Mouse (Mus musculus) liver, embryonic 13.5 days (tissue): Measurements from ENCODE around the gene Prok1. TPM values are rescaled to one million over a fixed set of nuclear protein-coding genes. Genes with fewer than 3 reads are reported as not detected.

Experiments
- ATAC-seq: fragments of 200-750 bp; cut with Nextera tagmentation; 2 replicates; pipeline ENCODE4 v1.8.0; 2017; ENCODE audit warnings: low read depth, mild to moderate bottlenecking, moderate number of reproducible peaks, moderate library complexity
- DNase-seq: peaks from one replicate; pipeline ENCODE4 v3.0.0; 2022
- H3K27ac ChIP-seq: fragments of 300-500 bp; sonication (generic); 2 replicates; pipeline ENCODE4 v1.5.1; 2015; ENCODE audit warnings: moderate library complexity, mild to moderate bottlenecking, inconsistent platforms
- H3K27me3 ChIP-seq: fragments of 300-500 bp; sonication (generic); 2 replicates; pipeline ENCODE4 v1.6.1; 2015; ENCODE audit warnings: mild to moderate bottlenecking, inconsistent platforms
- H3K36me3 ChIP-seq: fragments of 300-500 bp; sonication (generic); 2 replicates; pipeline ENCODE4 v1.6.1; 2015; ENCODE audit warnings: mild to moderate bottlenecking, inconsistent platforms
- H3K4me1 ChIP-seq: fragments of 300-500 bp; sonication (generic); replicated peaks from 2 replicates; pipeline ENCODE4 v1.6.1; 2015; ENCODE audit warnings: inconsistent platforms
- H3K4me2 ChIP-seq: fragments of 300-500 bp; sonication (generic); 2 replicates; pipeline ENCODE4 v1.6.1; 2015; ENCODE audit warnings: inconsistent platforms, mild to moderate bottlenecking, moderate library complexity
- H3K4me3 ChIP-seq: fragments of 300-500 bp; sonication (generic); replicated peaks from 2 replicates; pipeline ENCODE4 v1.5.1; 2015; ENCODE audit warnings: mild to moderate bottlenecking, inconsistent platforms
- H3K9ac ChIP-seq: fragments of 300-500 bp; sonication (generic); 2 replicates; pipeline ENCODE4 v1.6.1; 2015; ENCODE audit warnings: mild to moderate bottlenecking, inconsistent platforms
- H3K9me3 ChIP-seq: fragments of 300-500 bp; sonication (generic); replicated peaks from 2 replicates; pipeline ENCODE4 v1.6.1; 2016; ENCODE audit warnings: inconsistent platforms
- WGBS: fragments of 180-500 bp; shearing (Covaris S2); methylation state at CpG from one replicate; pipeline ENCODE4 v1.1.7; 2015; ENCODE audit not compliant: insufficient replicate concordance; 5-methylcytosine and 5-hydroxymethylcytosine counted together
- polyA plus RNA-seq: library from polyadenylated mRNA; unstranded; fragments of >200 nt; fragmentation: Nextera tagmentation; extraction: Ambion mirVana; gene quantifications from 2 replicates; pipeline ENCODE4 v1.2.1, GENCODE M21; 2015

Prok1 gene
- not detected in 2 replicates for polyA plus RNA-seq

- Histone ChIP-seq H3K27ac (no peak within 1 kb of the TSS), H3K4me1 (no peaks in the 10 kb centered on the region), H3K36me3 (no peaks in the 10 kb centered on the region), H3K9me3 (no peaks in the 10 kb centered on the region), H3K4me2 (no peak within 1 kb of the TSS), H3K27me3 (no peaks in the 10 kb centered on the region; the same call in 1 of the 2 replicates), H3K4me3 (no peak within 1 kb of the TSS), H3K9ac (no peak within 1 kb of the TSS)
- ATAC-seq (no peak), DNase-seq (no peak)
- WGBS = 74% methylated on average over 9 of the region's 9 CpGs
Measured at GRCm38 (mm10) chr3:107239607-107240006, at the start of gene Prok1. TSS of gene Prok1 (minus strand) at chr3:107239707.

GRCm38 (mm10) chr3:107287346-107287745 is 47.8 kb upstream of the Prok1 start:
- H3K36me3 ChIP-seq = peaks cover 16% of the 10 kb centered on the region
- no peak overlapping the region for H3K9ac ChIP-seq
- H3K9me3 ChIP-seq = no peaks in the 10 kb centered on the region
- ATAC-seq = no peak
- no peak overlapping the region for H3K4me2 ChIP-seq
- H3K27ac ChIP-seq = no peak overlapping the region
- H3K27me3 ChIP-seq = no peaks in the 10 kb centered on the region
- no peak for DNase-seq
- H3K4me1 ChIP-seq = 0 out of 2 replicates have a peak, but pooled peaks cover 9% of the 10 kb centered on the region
- no peak overlapping the region for H3K4me3 ChIP-seq

- Histone ChIP-seq H3K9me3 (no peaks in the 10 kb centered on the region), H3K27ac (no peak overlapping the region), H3K27me3 (no peaks in the 10 kb centered on the region), H3K4me2 (no peak overlapping the region), H3K9ac (no peak overlapping the region), H3K4me3 (no peak overlapping the region), H3K36me3 (peaks cover 24% of the 10 kb centered on the region), H3K4me1 (0 out of 2 replicates have a peak, but pooled peaks cover 5% of the 10 kb centered on the region)
- DNase-seq (no peak), ATAC-seq (no peak)
- 61% methylated on average over 2 of the region's 2 CpGs for WGBS
Measured at GRCm38 (mm10) chr3:107286123-107286522, 46.6 kb upstream of the Prok1 start.

GRCm38 (mm10) chr3:107278479-107279269 is 39.2 kb upstream of the Prok1 start, which contains the start of gene Lamtor5:
TSS of gene Lamtor5 (plus strand) at chr3:107278858.
- H3K4me3 ChIP-seq = peak within 1 kb of the TSS; percentile 89
- 3% methylated on average over 43 of the region's 43 CpGs for WGBS
- no peaks in the 10 kb centered on the region for H3K9me3 ChIP-seq
- ATAC-seq (peak; percentile 86), DNase-seq (peak; percentile 79)
- H3K27me3 ChIP-seq = 0 out of 2 replicates have a peak, but pooled peaks cover 4% of the 10 kb centered on the region
- H3K9ac ChIP-seq = peak within 1 kb of the TSS; percentile 84
- peaks cover 18% of the 10 kb centered on the region for H3K36me3 ChIP-seq
- H3K4me1 ChIP-seq = peaks cover 18% of the 10 kb centered on the region
- peak within 1 kb of the TSS; percentile 77 for H3K4me2 ChIP-seq
- H3K27ac ChIP-seq = no peak within 1 kb of the TSS

GRCm38 (mm10) chr3:107276626-107277025 is 37.1 kb upstream of the Prok1 start:
- Histone ChIP-seq H3K27me3 (0 out of 2 replicates have a peak, but pooled peaks cover 4% of the 10 kb centered on the region), H3K9me3 (no peaks in the 10 kb centered on the region), H3K4me2 (no peak overlapping the region), H3K4me1 (peaks cover 26% of the 10 kb centered on the region), H3K9ac (no peak overlapping the region), H3K36me3 (0 out of 2 replicates have a peak, but pooled peaks cover 2% of the 10 kb centered on the region), H3K4me3 (no peak overlapping the region), H3K27ac (no peak overlapping the region)
- no peak for DNase-seq
- ATAC-seq = no peak
- WGBS = 73% methylated on average over 3 of the region's 3 CpGs

GRCm38 (mm10) chr3:107275996-107276395 is 36.5 kb upstream of the Prok1 start:
- no peaks in the 10 kb centered on the region for H3K36me3 ChIP-seq
- H3K9me3 ChIP-seq = no peaks in the 10 kb centered on the region
- H3K27me3 ChIP-seq = 0 out of 2 replicates have a peak, but pooled peaks cover 4% of the 10 kb centered on the region
- H3K4me3 ChIP-seq = no peak overlapping the region
- H3K9ac ChIP-seq = no peak overlapping the region
- ATAC-seq = no peak
- no peak for DNase-seq
- H3K4me2 ChIP-seq = no peak overlapping the region
- peaks cover 26% of the 10 kb centered on the region for H3K4me1 ChIP-seq
- 53% methylated on average over 4 of the region's 4 CpGs for WGBS
- H3K27ac ChIP-seq = no peak overlapping the region

- Histone ChIP-seq H3K9ac (no peak overlapping the region), H3K27ac (no peak overlapping the region), H3K27me3 (0 out of 2 replicates have a peak, but pooled peaks cover 4% of the 10 kb centered on the region), H3K9me3 (no peaks in the 10 kb centered on the region), H3K4me2 (no peak overlapping the region), H3K4me3 (no peak overlapping the region), H3K4me1 (peaks cover 23% of the 10 kb centered on the region), H3K36me3 (no peaks in the 10 kb centered on the region)
- 54% methylated on average over 5 of the region's 5 CpGs for WGBS
- no peak for ATAC-seq
- DNase-seq = no peak
Measured at GRCm38 (mm10) chr3:107275351-107275750, 35.8 kb upstream of the Prok1 start.

GRCm38 (mm10) chr3:107273820-107274219 is 34.3 kb upstream of the Prok1 start:
- H3K4me2 ChIP-seq = no peak overlapping the region
- no peak overlapping the region for H3K9ac ChIP-seq
- H3K36me3 ChIP-seq = no peaks in the 10 kb centered on the region
- ATAC-seq = peak; percentile 58
- peaks cover 13% of the 10 kb centered on the region for H3K4me1 ChIP-seq
- H3K27me3 ChIP-seq = 0 out of 2 replicates have a peak, but pooled peaks cover 4% of the 10 kb centered on the region
- WGBS = 13% methylated on average over 3 of the region's 3 CpGs
- no peaks in the 10 kb centered on the region for H3K9me3 ChIP-seq
- H3K4me3 ChIP-seq = no peak overlapping the region
- DNase-seq = peak; percentile 26
- H3K27ac ChIP-seq = no peak overlapping the region

GRCm38 (mm10) chr3:107272433-107272832 is 32.9 kb upstream of the Prok1 start:
- H3K27ac ChIP-seq = no peak overlapping the region
- no peaks in the 10 kb centered on the region for H3K9me3 ChIP-seq
- DNase-seq (no peak), ATAC-seq (peak; percentile 51)
- H3K9ac ChIP-seq = no peak overlapping the region
- H3K4me1 ChIP-seq = peaks cover 8% of the 10 kb centered on the region; the same call in 1 of the 2 replicates
- H3K4me2 ChIP-seq = no peak overlapping the region
- 43% methylated on average over 3 of the region's 3 CpGs for WGBS
- H3K36me3 ChIP-seq = no peaks in the 10 kb centered on the region
- H3K4me3 ChIP-seq = no peak overlapping the region
- 0 out of 2 replicates have a peak, but pooled peaks cover 4% of the 10 kb centered on the region for H3K27me3 ChIP-seq

GRCm38 (mm10) chr3:107266814-107267345 is 27.4 kb upstream of the Prok1 start:
- no peak for DNase-seq
- Histone ChIP-seq H3K4me2 (no peak overlapping the region), H3K27ac (no peak overlapping the region), H3K36me3 (no peaks in the 10 kb centered on the region), H3K4me1 (no peaks in the 10 kb centered on the region), H3K27me3 (no peaks in the 10 kb centered on the region), H3K4me3 (no peak overlapping the region), H3K9ac (no peak overlapping the region), H3K9me3 (no peaks in the 10 kb centered on the region)
- 62% methylated on average over 2 of the region's 2 CpGs for WGBS
- ATAC-seq = no peak

GRCm38 (mm10) chr3:107261851-107262165 is 22.3 kb upstream of the Prok1 start:
- Histone ChIP-seq H3K9me3 (no peaks in the 10 kb centered on the region), H3K4me3 (no peak overlapping the region), H3K4me1 (no peaks in the 10 kb centered on the region), H3K4me2 (no peak overlapping the region), H3K36me3 (no peaks in the 10 kb centered on the region), H3K9ac (no peak overlapping the region), H3K27me3 (no peaks in the 10 kb centered on the region), H3K27ac (no peak overlapping the region)
- DNase-seq = no peak
- 66% methylated on average over 7 of the region's 7 CpGs for WGBS
- ATAC-seq = no peak
